Mouse (Mus musculus) retina, postnatal 7 days (tissue): Measurements from ENCODE around the gene Nsrp1.

ENCODE experiments used
- DNase-seq: peaks from one replicate; pipeline ENCODE4 v3.0.0-alpha.2; 2012; ENCODE audit warnings: low read depth, low spot score

Nsrp1 gene

GRCm38 (mm10) chr11:77042816-77043215, 35.4 kb downstream of the Nsrp1 start:
- no peak for DNase-seq

GRCm38 (mm10) chr11:77041891-77042290, 36.3 kb downstream of the Nsrp1 start:
- DNase-seq: no peak

- DNase-seq: no peak
Observed at GRCm38 (mm10) chr11:77031151-77031934, 46.9 kb downstream of the Nsrp1 start.

- no peak for DNase-seq
Observed at GRCm38 (mm10) chr11:77028157-77028556, 50.1 kb downstream of the Nsrp1 start.

GRCm38 (mm10) chr11:77026559-77026958, 51.7 kb downstream of the Nsrp1 start:
- DNase-seq: no peak

- DNase-seq: no peak
Observed at GRCm38 (mm10) chr11:77021749-77022396, 56.4 kb downstream of the Nsrp1 start.

- no peak for DNase-seq
Observed at GRCm38 (mm10) chr11:77019539-77019938, 58.7 kb downstream of the Nsrp1 start.

GRCm38 (mm10) chr11:77018046-77018445, 60.2 kb downstream of the Nsrp1 start:
- DNase-seq: no peak

GRCm38 (mm10) chr11:77010762-77011475, 67.3 kb downstream of the Nsrp1 start:
- DNase-seq: no peak

- DNase-seq: no peak
Observed at GRCm38 (mm10) chr11:77009069-77010025, 68.9 kb downstream of the Nsrp1 start.

DNA sequence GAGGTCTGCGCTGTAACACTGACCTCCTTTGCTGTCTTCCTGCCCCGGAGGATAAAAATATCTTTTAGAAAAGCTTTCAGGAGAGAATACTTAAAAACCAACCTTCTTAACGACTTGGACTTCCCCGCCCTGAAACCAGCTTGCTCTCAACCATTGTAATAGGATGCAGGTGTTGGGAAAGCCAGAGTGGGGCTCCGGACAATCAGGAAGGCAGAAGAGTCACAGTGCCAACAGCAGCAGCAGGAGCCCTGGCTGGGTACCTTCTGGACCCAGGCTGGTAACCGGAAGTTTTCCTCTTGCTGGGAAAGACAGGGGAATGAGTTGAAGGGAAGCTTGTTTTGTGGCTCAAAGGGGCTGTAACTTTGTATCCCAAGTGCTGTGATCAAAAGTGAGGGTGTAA, 71.6 kb downstream of the Nsrp1 start:
- no peak for DNase-seq

GRCm38 (mm10) chr11:77005881-77006280, 72.4 kb downstream of the Nsrp1 start:
- DNase-seq: no peak

GRCm38 (mm10) chr11:77002361-77002760, 75.9 kb downstream of the Nsrp1 start:
- DNase-seq: no peak

DNA sequence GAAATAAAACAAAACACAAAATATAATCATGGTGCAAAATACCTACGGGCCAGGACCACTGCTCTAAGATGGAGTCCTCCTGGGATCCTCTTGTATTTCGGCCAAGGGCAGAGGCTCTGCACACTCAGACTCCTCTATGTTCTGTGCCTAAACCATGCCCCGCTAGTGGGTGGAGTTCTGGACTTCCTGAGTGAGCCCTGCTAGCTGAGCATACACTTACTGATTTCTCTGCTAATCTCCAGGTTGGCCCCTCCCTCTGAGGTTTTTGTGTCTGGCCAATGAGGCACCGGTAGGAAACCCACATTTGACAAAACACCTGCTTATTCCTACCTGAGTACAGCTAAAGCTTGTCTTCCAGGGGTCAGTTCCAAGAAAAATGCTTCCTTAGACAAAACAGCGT, 77.5 kb downstream of the Nsrp1 start:
- no peak for DNase-seq

GRCm38 (mm10) chr11:76998705-76999226, 79.5 kb downstream of the Nsrp1 start:
- DNase-seq: no peak

DNA sequence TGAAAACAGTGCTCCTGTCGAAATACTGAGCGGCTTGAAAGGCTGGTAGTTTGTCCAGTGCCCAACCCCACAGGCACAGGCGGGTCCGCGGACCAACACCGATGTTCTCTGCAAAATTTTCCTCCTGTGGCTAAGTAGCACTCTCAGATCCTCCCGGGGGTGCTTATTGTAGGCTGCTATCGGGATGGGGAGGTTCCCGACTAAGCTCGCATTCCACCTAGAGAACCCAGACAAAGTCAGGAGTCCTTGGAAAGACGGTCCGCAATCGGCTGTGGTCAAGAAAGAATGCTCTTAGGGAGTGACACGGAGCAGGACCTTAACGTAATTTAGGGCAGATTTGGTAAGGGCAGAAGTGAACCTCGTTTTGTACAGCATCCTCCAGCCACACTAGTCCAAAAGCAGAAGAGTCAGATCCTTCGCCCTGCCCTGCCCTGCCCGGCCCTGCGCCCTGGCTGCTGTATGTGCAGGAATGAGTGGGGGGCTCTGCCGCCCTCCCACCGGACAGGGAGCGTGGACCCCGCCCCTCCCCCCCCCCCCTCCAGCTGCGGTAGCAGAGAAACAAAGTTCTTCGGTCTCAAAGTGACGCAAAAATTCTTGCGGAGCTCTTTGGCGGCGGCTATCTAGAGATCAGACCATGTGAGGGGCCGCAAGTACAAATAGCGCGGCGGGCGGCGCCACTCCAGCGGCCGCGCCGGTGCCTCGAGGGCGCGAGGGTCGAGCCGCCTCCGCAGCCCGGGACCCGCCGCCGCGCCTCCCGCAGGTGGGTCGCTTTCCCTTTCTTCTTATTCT, 80.1 kb downstream of the Nsrp1 start, which contains the start of gene Slc6a4:
Gene Slc6a4, plus strand, starts transcription at position 688 of the 789 bp plus-strand sequence.
- no peak for DNase-seq

DNA sequence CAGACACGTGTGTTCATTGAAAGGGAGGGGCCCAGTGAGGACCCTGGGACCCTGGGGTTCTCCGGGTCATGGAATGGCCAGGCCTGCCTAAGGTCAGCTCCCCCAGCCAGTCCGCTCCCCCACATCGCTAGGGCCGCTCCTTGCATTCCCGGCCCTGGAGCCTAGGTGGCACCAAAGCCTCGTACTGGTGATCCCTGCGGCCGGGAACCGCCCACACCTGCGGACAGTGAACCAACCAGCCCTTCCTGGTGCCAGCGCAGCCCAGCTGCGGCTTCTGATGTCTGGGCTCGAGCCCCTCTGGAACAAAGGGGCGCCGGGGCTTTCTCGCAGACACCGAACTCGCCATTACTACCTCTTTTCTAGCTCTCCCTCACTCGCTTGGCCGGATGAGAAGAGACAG, 80.9 kb downstream of the Nsrp1 start:
- DNase-seq: peak; percentile 64

DNA sequence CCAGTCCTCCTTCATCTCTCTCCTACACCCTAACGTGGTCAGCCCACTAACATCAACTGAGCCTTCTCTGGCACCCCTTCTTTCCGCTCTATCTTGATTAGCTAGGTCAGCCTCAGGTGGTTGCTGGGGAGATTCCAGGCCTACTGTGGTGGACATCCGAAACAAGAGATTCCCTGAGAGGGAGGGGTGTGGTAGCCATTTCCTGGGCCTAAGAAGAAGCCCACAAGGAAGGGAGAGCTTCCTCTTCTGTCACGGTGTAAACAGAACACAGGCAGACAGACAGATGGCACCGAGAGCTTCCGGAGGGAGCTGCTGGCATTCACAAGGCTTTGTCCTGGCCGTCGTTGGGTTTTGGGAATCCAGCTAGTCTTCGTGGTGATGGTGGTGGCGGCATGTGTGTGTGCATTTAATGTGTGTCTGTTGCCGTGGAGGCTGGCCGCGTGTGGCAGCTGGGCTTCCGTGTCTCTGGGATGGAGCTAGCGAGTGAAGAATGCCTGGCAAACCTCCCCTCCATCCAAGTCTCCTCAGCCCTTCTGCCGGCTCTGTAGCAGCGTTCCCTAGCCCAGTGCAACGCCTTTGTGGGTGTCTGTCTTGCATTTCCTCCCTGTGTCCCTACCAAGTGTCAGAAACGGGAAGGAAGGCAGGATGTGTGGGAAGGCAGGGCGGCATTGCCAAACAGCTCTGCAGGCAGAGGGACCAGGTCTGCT, 82.1 kb downstream of the Nsrp1 start:
- DNase-seq: no peak
